Mouse (Mus musculus): ENCODE measurements at regions not wholly inside any gene's neighbourhood (a gene's known extent, or its start where the extent isn't known, plus 50 kb on each side); places are given as distances from the start of the nearest gene placed in this dataset.

GRCm38 (mm10) chrX:115030381-115031136 lies 123.2 kb downstream of the Ube2dnl2 start:
- no peak for DNase-seq

- no peak for DNase-seq
These were observed 124.1 kb downstream of the Ube2dnl2 start for GRCm38 (mm10) chrX:115031506-115031905.

GRCm38 (mm10) chrX:115038997-115039396 lies 131.6 kb downstream of the Ube2dnl2 start:
- DNase-seq, result no peak

- DNase-seq, result no peak
These were observed 155.3 kb downstream of the Ube2dnl2 start for GRCm38 (mm10) chrX:115062556-115063146.

GRCm38 (mm10) chrX:115069339-115069738 lies 162.0 kb downstream of the Ube2dnl2 start:
- DNase-seq, result no peak

GRCm38 (mm10) chrX:115092021-115092420 lies 184.6 kb downstream of the Ube2dnl2 start:
- DNase-seq, result peak; percentile 58 to 70

GRCm38 (mm10) chrX:115093063-115093579 lies 185.7 kb downstream of the Ube2dnl2 start:
- no peak for DNase-seq

Data from kidney, postnatal 36 days (tissue).